Mouse (Mus musculus): ENCODE results near the gene Ap2a1. TPM values are rescaled to one million over a fixed set of nuclear protein-coding genes. Genes with fewer than 3 reads are reported as not detected.

The Ap2a1 gene
- total RNA-seq, 2 experiments from 2014 or later: 381 to 392 TPM

DNA sequence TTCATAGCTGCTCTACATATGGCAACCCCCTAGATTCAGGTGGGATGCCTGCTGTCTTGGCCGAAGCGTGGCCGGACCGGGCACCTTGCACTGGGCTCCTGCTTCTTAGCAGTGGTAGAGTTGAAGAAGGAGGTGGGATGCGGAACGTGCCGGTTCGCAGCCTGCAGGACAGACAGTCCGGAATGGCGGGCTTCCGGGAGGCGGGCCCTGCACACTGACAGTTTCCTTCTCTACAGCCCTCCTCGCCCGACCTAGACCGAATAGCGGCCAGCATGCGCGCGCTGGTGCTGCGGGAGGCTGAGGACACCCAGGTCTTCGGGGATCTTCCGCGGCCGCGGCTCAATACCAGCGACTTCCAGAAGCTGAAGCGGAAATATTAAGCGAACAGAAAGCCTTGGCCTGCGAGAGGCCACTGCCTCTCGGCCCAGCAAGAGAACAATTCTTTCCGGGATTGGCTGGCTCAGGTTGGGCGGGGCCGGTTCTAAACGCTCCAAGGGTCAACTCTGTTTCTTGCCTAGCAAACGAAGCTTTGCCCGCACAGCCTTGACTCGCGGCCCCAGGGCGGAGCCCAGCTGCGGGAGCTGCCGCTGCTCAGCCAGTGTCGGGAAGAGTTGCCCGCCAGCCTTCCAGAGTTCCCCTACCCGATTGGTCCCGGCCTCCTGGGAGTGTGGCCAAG lies 74.8 kb downstream of the Ap2a1 start:
- intact Hi-C loops (cut with DNase I): no loop called here
- peak in 1 of 2 experiments; percentile 66 for DNase-seq (ENCODE audit: low spot score in 2 of 2)

DNA sequence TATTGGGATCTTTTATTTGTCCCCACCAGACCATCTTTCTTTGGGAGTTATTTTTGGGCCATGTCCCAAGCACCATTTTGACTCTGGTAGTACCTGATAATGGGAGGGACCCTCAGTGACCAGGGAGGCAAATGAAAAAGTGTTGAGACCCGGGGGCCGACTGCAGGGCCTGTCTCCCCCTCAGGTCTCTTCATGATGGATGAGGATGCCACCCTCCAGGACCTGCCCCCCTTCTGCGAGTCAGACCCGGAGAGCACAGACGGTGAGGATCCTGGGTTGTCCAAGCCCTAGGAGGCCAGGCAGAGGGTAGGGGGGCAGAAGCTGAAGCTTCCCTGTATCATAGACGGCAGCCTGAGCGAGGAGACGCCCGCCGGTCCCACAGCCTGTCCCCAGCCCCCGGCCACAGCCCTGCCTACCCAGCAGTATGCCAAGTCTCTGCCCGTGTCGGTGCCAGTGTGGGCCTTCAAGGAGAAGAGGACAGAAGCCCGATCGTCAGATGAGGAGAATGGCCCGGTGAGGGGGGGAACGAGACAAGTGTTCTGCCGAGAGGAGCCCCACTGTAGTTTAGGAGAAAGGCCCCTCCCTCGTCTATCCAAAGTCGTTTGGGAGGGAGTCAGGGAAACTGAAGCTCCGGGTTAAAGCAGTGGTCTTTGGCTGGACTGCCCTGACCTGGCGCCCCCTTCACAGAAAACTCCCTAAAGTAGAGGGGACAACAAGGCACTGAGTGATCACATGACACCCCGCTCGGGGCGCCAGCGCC lies 75.5 kb downstream of the Ap2a1 start:
- intact Hi-C loops (cut with DNase I): no loop called here
- no peak for DNase-seq (ENCODE audit: low spot score in 2 of 2)

DNA sequence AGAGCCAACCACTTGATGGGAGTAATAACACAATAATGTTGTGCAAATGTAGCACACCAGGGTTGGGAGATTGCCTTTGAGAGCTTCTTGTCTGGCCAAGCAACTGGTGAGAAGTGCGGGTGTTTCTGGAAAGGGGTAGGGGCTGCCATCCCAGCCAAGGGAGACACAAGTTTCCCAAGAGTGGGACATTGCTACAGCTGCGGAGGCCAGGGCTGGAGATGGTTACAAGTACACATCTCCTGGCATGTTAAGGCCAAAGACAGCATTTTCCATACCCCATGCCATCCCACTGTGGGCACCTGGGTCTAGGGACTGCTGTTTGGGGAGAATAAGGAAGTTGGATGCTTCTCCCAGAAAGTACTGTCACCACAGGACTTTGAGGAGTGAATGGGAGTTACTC lies 76.2 kb downstream of the Ap2a1 start:
- intact Hi-C loops (cut with DNase I): no loop called here
- no peak for DNase-seq (ENCODE audit: low spot score in 2 of 2)

DNA sequence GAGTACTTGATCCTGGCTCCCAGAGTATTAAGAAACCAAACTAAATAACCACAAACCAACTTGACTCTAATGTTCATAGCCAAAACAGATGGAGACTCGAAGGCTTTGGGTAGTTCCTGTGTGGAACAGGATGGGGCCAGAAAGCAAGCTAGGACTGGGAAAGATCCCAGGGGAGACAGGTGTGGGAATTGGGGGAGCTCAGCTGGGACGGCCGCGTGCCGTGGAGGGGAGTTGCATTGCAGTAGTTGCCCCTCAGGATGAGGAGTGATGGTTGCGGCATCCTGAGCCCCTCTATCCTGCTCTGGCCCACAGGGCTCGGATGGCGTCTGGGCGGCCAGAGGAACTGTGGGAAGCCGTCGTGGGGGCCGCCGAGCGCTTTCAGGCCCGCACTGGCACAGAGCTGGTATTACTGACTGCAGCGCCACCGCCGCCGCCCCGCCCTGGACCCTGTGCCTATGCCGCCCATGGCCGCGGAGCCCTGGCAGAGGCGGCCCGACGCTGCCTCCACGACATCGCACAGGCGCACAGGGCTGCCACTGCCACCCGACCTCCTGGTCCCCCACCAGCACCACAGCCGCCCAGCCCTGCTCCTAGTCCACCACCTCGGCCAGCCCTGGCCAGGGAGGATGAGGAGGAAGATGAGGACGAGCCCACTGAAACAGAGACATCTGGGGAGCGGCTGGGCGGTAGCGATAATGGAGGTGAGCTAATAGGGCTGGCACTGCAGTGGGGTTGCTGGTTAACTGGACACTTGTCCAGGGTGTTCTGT lies 76.9 kb downstream of the Ap2a1 start:
- intact Hi-C loops (cut with DNase I): no loop called here
- no peak for DNase-seq (ENCODE audit: low spot score in 2 of 2)

DNA sequence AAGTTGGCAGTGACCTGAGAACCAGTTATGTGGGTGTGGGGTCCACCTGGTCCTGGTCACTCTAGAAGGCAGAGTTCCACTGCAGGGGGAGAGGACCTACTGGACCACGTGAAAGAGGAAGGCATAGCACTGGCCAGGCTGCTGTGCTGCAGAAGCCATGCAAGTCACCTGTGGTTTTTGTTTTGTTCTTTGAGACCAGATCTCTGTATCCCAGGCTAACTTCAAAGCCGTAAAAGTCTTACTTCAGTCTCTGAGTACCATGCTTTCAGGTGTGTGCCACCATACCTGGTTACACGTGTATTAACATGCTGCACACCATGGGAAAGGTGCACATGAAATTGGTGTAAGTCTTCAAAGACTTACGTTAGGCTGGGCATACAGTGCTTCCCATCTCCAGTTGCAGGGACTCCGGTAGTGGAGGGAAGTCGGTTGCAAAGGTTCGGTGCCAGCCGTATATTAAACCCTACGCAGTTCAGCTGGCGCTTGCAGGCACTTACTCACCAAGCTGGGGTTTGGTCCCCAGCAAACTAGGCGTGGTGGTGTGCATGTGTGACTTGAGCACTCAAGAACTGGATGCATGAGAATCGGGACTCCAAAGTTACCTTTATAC lies 77.6 kb downstream of the Ap2a1 start:
- no peak for DNase-seq (ENCODE audit: low spot score in 2 of 2)
- intact Hi-C loops (cut with DNase I): no loop called here

DNA sequence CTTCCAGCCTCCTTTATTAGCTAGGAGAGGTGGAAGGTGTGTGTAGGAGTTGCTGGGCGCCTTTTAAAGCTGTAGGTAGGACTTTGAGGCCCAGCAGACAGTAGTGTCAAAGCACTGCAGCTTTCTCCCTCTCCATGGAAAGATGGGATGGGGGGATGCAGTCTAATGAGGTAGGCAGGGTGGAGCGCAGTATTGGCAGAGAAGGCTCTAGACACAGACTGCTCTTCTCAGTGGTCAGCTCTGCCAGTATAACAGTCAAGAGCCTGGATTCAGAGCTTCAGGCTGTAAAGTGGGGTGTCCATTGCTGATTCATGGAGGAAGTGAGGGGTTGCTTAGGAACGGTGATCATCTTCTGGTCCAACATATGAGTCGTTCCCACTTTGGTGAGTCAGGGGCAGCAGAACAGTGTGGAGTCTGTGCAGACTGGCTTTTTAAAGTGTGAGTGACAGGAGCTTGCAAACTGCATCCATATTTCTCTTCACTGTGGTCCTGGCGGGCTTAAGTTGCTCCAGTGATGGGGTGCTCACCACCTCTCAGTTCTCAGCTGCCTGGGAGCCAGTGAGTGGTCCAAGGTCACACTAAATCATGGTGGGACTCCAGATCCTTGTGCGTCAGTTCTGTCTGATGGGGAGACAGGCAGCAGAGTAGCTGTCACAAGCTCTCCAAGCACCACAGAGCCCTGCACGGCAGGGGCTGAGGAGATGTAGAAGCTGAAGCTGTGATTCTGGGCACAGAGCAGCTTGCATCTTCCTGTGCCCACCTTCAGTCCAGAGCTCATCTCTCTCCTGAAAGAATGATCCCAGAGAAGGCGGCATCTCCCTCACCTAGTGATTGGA lies 78.3 kb downstream of the Ap2a1 start:
- intact Hi-C loops (cut with DNase I): no loop called here
- no peak for DNase-seq (ENCODE audit: low spot score in 2 of 2)

Other genes with a start within 250 kb of the Ap2a1 start
- not detected for gene Izumo2, start 220.8 kb downstream of the Ap2a1 start, total RNA-seq (2021)
- 10 to 100 TPM; 25.0 to 28.2 TPM for gene Vrk3, start 181.1 kb downstream of the Ap2a1 start, total RNA-seq (2021)
- gene Zfp473, start 178.4 kb downstream of the Ap2a1 start, total RNA-seq (2021): under 1 TPM; 0.37 to 0.38 TPM
- gene Nup62, start 113.4 kb downstream of the Ap2a1 start, total RNA-seq (2021): 10 to 100 TPM; 33.0 to 37.1 TPM
- gene Il4i1, start 113.1 kb downstream of the Ap2a1 start, total RNA-seq (2021): 1 to 10 TPM; 2.3 to 3.1 TPM
- gene Atf5, start 112.8 kb downstream of the Ap2a1 start, total RNA-seq (2021): 10 to 100 TPM; 24.4 to 25.1 TPM
- 10 to 100 TPM; 80.8 to 81.1 TPM for gene Akt1s1, start 80.5 kb downstream of the Ap2a1 start, total RNA-seq (2021)
- gene Tbc1d17, start 80.4 kb downstream of the Ap2a1 start, total RNA-seq (2021): 10 to 100 TPM; 48.3 to 58.7 TPM
- gene Pnkp, start 72.4 kb downstream of the Ap2a1 start, total RNA-seq (2021): 10 to 100 TPM; 26.1 to 28.7 TPM
- 100 to 1,000 TPM; 263 to 271 TPM for gene Ptov1, start 59.7 kb downstream of the Ap2a1 start, total RNA-seq (2021)
- 100 to 1,000 TPM in 1 of 2 experiments, 10 to 100 TPM in 1; 92.5 to 103 TPM for gene Med25, start 36.8 kb downstream of the Ap2a1 start, total RNA-seq (2021)
- 10 to 100 TPM; 20.4 to 22.9 TPM for gene Fuz, start 33.4 kb downstream of the Ap2a1 start, total RNA-seq (2021)
- gene Tsks, start 13.7 kb upstream of the Ap2a1 start, total RNA-seq (2021): 1 to 10 TPM; 2.6 to 2.8 TPM
- 100 to 1,000 TPM in 1 of 2 experiments, 10 to 100 TPM in 1; 97.4 to 101 TPM for gene Cpt1c, start 45.4 kb upstream of the Ap2a1 start, total RNA-seq (2021)
- gene Prmt1, start 57.1 kb upstream of the Ap2a1 start, total RNA-seq (2021): 100 to 1,000 TPM; 166 to 183 TPM
- gene Irf3, start 68.2 kb upstream of the Ap2a1 start, total RNA-seq (2021): 10 to 100 TPM; 26.7 to 30.4 TPM
- gene Bcl2l12, start 69.2 kb upstream of the Ap2a1 start, total RNA-seq (2021): 1 to 10 TPM; 2.7 to 3.3 TPM
- 100 to 1,000 TPM; 153 to 162 TPM for gene Scaf1, start 86.9 kb upstream of the Ap2a1 start, total RNA-seq (2021)
- 10 to 100 TPM; 11.4 to 13.0 TPM for gene Rras, start 88.5 kb upstream of the Ap2a1 start, total RNA-seq (2021)
- gene Prr12, start 123.4 kb upstream of the Ap2a1 start, total RNA-seq (2021): 10 to 100 TPM; 61.4 to 65.7 TPM
- gene Nosip, start 132.9 kb upstream of the Ap2a1 start, total RNA-seq (2021): 10 to 100 TPM; 52.4 to 54.1 TPM
- 1 to 10 TPM; 6.6 to 7.1 TPM for gene Prrg2, start 133.2 kb upstream of the Ap2a1 start, total RNA-seq (2021)
- gene Rcn3, start 162.7 kb upstream of the Ap2a1 start, total RNA-seq (2021): 1 to 10 TPM; 7.5 to 7.8 TPM
- 10 to 100 TPM; 21.0 to 22.8 TPM for gene Fcgrt, start 174.4 kb upstream of the Ap2a1 start, total RNA-seq (2021)
- gene Rps11, start 194.9 kb upstream of the Ap2a1 start, total RNA-seq (2021): 100 to 1,000 TPM; 402 to 406 TPM
- 100 to 1,000 TPM; 608 to 639 TPM for gene Rpl13a, start 199.3 kb upstream of the Ap2a1 start, total RNA-seq (2021)
- not detected for gene Gm45713, start 206.7 kb upstream of the Ap2a1 start, total RNA-seq (2021)
- 1 to 10 TPM; 2.4 to 3.2 TPM for gene Flt3l, start 206.9 kb upstream of the Ap2a1 start, total RNA-seq (2021)
- gene Pih1d1, start 224.8 kb upstream of the Ap2a1 start, total RNA-seq (2021): 10 to 100 TPM; 46.9 to 48.4 TPM
- gene Aldh16a1, start 225.1 kb upstream of the Ap2a1 start, total RNA-seq (2021): 10 to 100 TPM; 10.7 to 13.5 TPM
- 1,000 to 10,000 TPM; 1,570 to 1,628 TPM for gene Slc17a7, start 234.5 kb upstream of the Ap2a1 start, total RNA-seq (2021)

Measured in left cerebral cortex, postnatal 14 days (tissue).